ENCODE assay signal across 22 mouse cellular contexts in genomic region chr13:43248381-43248780, GRCm38 (mm10). TPM values are rescaled to one million over a fixed set of nuclear protein-coding genes. Genes with fewer than 3 reads are reported as not detected.
DNase-seq lines count a peak whose midpoint lies in the region; ATAC-seq and TF ChIP-seq lines count a peak whose summit lies in the region.
"Had no signal": no experiment of that assay in that cellular context is flagged by ENCODE, and none has a peak within 500 bp of the region (broad histone marks: within the 10 kb centered on the region; RNA-seq: fewer than 3 reads in every experiment).

No protein-coding gene starts in this region.

- no peak for TF ChIP-seq CTCF in layer of hippocampus, adult 2 months (conservative IDR thresholded peaks at IDR 0.05)

- DNase-seq in cerebellum, adult 11-12 months: peak; percentile 71
- peak; percentile 82 for DNase-seq in cerebellum, adult 9-10 months
- DNase-seq in cerebellum, adult 11 months: no peak
- DNase-seq in layer of hippocampus, adult 2 months (ENCODE audit: low spot score in 2 of 2): no peak
- DNase-seq in layer of hippocampus, adult 11-12 months (ENCODE audit: low spot score): no peak
- peak; percentile 47 to 49 for DNase-seq in cerebellum, postnatal 36 days
- DNase-seq: adrenal gland, adult 8-10 months; adrenal gland, postnatal 14 days; adrenal gland, postnatal 36 days; B cell, adult 2 months; embryo, embryonic 11 days had no signal

- no peak overlapping the region for H3K4me3 ChIP-seq in layer of hippocampus, adult 2 months
- H3K4me3 ChIP-seq: embryonic facial prominence, embryonic 13.5 days; embryonic facial prominence, embryonic 15.5 days; erythroblast, embryonic 14.5 days; forebrain, embryonic 10.5 days; forebrain, embryonic 12.5 days had no signal

- H3K27ac ChIP-seq in layer of hippocampus, adult 2 months: peak overlapping the region; percentile 21; the same call in 1 of the 2 replicates
- H3K27ac ChIP-seq: embryonic facial prominence, embryonic 13.5 days; embryonic facial prominence, embryonic 15.5 days; forebrain, embryonic 10.5 days; forebrain, embryonic 12.5 days had no signal

- no peak; the same call in 1 of the 2 replicates for ATAC-seq in cerebellum, adult (ENCODE audit: insufficient number of reproducible peaks, low FRiP score, low TSS enrichment)
- ATAC-seq: activated CD4-positive, CD25-positive, alpha-beta regulatory T cell, adult 4 months; CD4-positive, CD25-positive, alpha-beta regulatory T cell, adult 4 months; forebrain, embryonic 14.5 days; forebrain, embryonic 16.5 days; Patski had no signal

RNA-seq across cellular contexts. Expression of gene Gfod1, which starts 55.6 kb away (rescaled TPM):
- total RNA-seq in layer of hippocampus, adult 2 months (2021): 10 to 100 TPM; 94.6 to 99.3 TPM

Comparison
In these comparisons a context has a peak if more than half of its experiments do, and no peak if none do; other contexts are left out.
1. DNase-seq: peak in cerebellum, adult 11-12 months (single experiment), cerebellum, adult 9-10 months (single experiment) and cerebellum, postnatal 36 days (2 of 2); none in cerebellum, adult 11 months (single experiment), layer of hippocampus, adult 2 months (0 of 2) and layer of hippocampus, adult 11-12 months (single experiment).